Comparison of ENCODE assay signal across 29 mouse cellular contexts in the genomic region with DNA sequence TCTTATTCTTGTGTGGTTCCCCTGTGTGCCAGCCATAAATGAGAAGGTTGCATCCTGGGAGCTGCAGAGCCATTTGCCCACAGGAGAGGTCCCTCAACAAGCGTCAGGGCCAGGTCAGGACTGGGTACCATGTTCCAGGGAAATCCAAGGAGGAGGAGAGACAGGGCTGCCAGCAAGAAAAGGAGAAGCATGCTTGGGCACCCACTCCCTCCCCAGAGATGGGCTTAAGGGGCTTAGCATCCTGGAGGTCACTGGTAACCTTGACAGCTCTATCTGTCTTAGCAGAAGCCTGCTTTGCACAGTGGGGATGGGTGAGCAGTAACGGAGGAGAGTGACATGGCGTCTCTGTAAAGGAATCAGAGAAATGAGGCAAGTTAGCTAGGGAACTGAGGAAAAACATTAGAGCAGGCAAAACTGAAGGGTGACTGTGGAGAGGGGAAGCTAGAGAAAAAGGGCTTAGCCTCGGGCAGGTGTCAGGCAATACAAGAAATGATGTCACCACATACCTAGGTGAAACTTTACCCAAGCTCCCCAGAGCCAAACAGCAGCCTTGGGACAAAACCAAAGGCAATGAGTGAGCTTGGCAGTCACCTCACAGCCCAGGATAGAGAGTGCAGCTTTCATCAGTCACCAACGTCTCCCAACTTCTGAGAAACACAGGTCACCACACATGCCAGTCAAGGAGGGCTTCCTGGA. TPM values are rescaled to one million over a fixed set of nuclear protein-coding genes. Genes with fewer than 3 reads are reported as not detected.
DNase-seq lines count a peak whose midpoint lies in the region; ATAC-seq and TF ChIP-seq lines count a peak whose summit lies in the region.
"Had no signal": no experiment of that assay in that cellular context is flagged by ENCODE, and none has a peak within 500 bp of the region (broad histone marks: within the 10 kb centered on the region; RNA-seq: fewer than 3 reads in every experiment).

No protein-coding gene starts in this region.

- H3K9ac ChIP-seq in intestine, embryonic 16.5 days (ENCODE audit: low read depth, low read length): no peak overlapping the region
- H3K9ac ChIP-seq: embryonic facial prominence, embryonic 12.5 days; heart, embryonic 15.5 days; limb, embryonic 12.5 days; liver, embryonic 13.5 days; midbrain, embryonic 13.5 days; neural tube, embryonic 13.5 days had no signal

- no peak for TF ChIP-seq CTCF in small intestine, adult 2 months (IDR thresholded peaks at IDR 0.05; ENCODE audit: extremely low read depth, insufficient read length, insufficient replicate concordance, low read depth, low read length)

- no peaks in the 10 kb centered on the region for H3K4me1 ChIP-seq in embryonic facial prominence, embryonic 10.5 days
- peaks cover 5% of the 10 kb centered on the region; the same call in 1 of the 2 replicates for H3K4me1 ChIP-seq in intestine, embryonic 16.5 days (ENCODE audit: control insufficient read depth, insufficient read depth, low read length)
- peaks cover 11% of the 10 kb centered on the region; the same call in 1 of the 2 replicates for H3K4me1 ChIP-seq in small intestine, adult 2 months (ENCODE audit: control insufficient read depth, insufficient read depth, insufficient read length, low read length)
- H3K4me1 ChIP-seq: embryonic facial prominence, embryonic 12.5 days; heart, embryonic 10.5 days; heart, embryonic 15.5 days; limb, embryonic 12.5 days; liver, embryonic 13.5 days; midbrain, embryonic 13.5 days; neural tube, embryonic 13.5 days had no signal

- no peak for TF ChIP-seq POLR2A in small intestine, adult 2 months (IDR thresholded peaks at IDR 0.05; ENCODE audit: low read depth, low read length)

- H3K36me3 ChIP-seq in embryonic facial prominence, embryonic 10.5 days (replicated peaks): no peaks in the 10 kb centered on the region
- no peaks in the 10 kb centered on the region for H3K36me3 ChIP-seq in intestine, embryonic 16.5 days (ENCODE audit: control insufficient read depth, insufficient read depth, low read length)
- H3K36me3 ChIP-seq in small intestine, adult 2 months (ENCODE audit: control insufficient read depth, insufficient read depth, low read length): no peaks in the 10 kb centered on the region
- H3K36me3 ChIP-seq: embryonic facial prominence, embryonic 12.5 days; forebrain, embryonic 10.5 days; heart, embryonic 10.5 days; heart, embryonic 15.5 days; limb, embryonic 12.5 days; liver, embryonic 13.5 days; midbrain, embryonic 13.5 days; neural tube, embryonic 13.5 days had no signal

- H3K4me2 ChIP-seq in intestine, embryonic 16.5 days (ENCODE audit: low read depth, low read length): no peak overlapping the region
- H3K4me2 ChIP-seq: embryonic facial prominence, embryonic 12.5 days; heart, embryonic 15.5 days; limb, embryonic 12.5 days; liver, embryonic 13.5 days; midbrain, embryonic 13.5 days; neural tube, embryonic 13.5 days had no signal

- 63% methylated on average over 5 of the region's 5 CpGs for WGBS in embryonic facial prominence, embryonic 10.5 days
- WGBS in intestine, embryonic 16.5 days: 47% methylated on average over 5 of the region's 5 CpGs
- WGBS in small intestine, adult 2 months: 56% methylated on average over 5 of the region's 5 CpGs

- H3K27ac ChIP-seq in embryonic facial prominence, embryonic 10.5 days (replicated peaks): no peak overlapping the region
- H3K27ac ChIP-seq in intestine, embryonic 16.5 days (ENCODE audit: low read length): no peak overlapping the region
- H3K27ac ChIP-seq in small intestine, adult 2 months (ENCODE audit: insufficient read depth, low read depth, low read length): peak overlapping the region; percentile 35; the same call in 1 of the 2 replicates
- H3K27ac ChIP-seq: embryonic facial prominence, embryonic 12.5 days; forebrain, embryonic 10.5 days; heart, embryonic 10.5 days; heart, embryonic 15.5 days; limb, embryonic 12.5 days; liver, embryonic 13.5 days; macrophage; midbrain, embryonic 13.5 days; neural tube, embryonic 13.5 days had no signal

- peak; percentile 11 for ATAC-seq in intestine, embryonic 16.5 days
- ATAC-seq: CD4-positive, CD25-positive, alpha-beta regulatory T cell, adult 4 months; forebrain, embryonic 16.5 days; hindbrain, embryonic 16.5 days; midbrain, embryonic 13.5 days had no signal

- H3K4me3 ChIP-seq in embryonic facial prominence, embryonic 10.5 days: no peak overlapping the region
- H3K4me3 ChIP-seq in intestine, embryonic 16.5 days (ENCODE audit: low read length): no peak overlapping the region
- no peak overlapping the region for H3K4me3 ChIP-seq in small intestine, adult 2 months (ENCODE audit: low read depth, low read length)
- H3K4me3 ChIP-seq: embryonic facial prominence, embryonic 12.5 days; forebrain, embryonic 10.5 days; heart, embryonic 10.5 days; heart, embryonic 15.5 days; limb, embryonic 12.5 days; liver, embryonic 13.5 days; midbrain, embryonic 13.5 days; neural tube, embryonic 13.5 days had no signal

- peaks cover 15% of the 10 kb centered on the region for H3K27me3 ChIP-seq in embryonic facial prominence, embryonic 10.5 days (replicated peaks; ENCODE audit: low read depth, poor library complexity, severe bottlenecking)
- no peaks in the 10 kb centered on the region for H3K27me3 ChIP-seq in intestine, embryonic 16.5 days (replicated peaks; ENCODE audit: control insufficient read depth, insufficient read depth, low read length)
- H3K27me3 ChIP-seq in small intestine, adult 2 months (ENCODE audit: control insufficient read depth, insufficient read depth, low read length): no peaks in the 10 kb centered on the region
- H3K27me3 ChIP-seq: embryonic facial prominence, embryonic 12.5 days; heart, embryonic 15.5 days; midbrain, embryonic 13.5 days; neural tube, embryonic 13.5 days had no signal

- H3K9me3 ChIP-seq in embryonic facial prominence, embryonic 10.5 days: 0 out of 2 replicates have a peak, but pooled peaks cover 5% of the 10 kb centered on the region
- no peaks in the 10 kb centered on the region; the same call in 1 of the 2 replicates for H3K9me3 ChIP-seq in intestine, embryonic 16.5 days (ENCODE audit: control insufficient read depth, low read length)
- H3K9me3 ChIP-seq: embryonic facial prominence, embryonic 12.5 days; heart, embryonic 15.5 days; liver, embryonic 13.5 days; midbrain, embryonic 13.5 days; neural tube, embryonic 13.5 days had no signal

- DNase-seq in heart, adult 11 months: peak; percentile 73
- DNase-seq in heart, adult 8-10 months (ENCODE audit: low spot score): no peak
- peak; percentile 3 for DNase-seq in embryonic facial prominence, embryonic 10.5 days (ENCODE audit: low spot score)
- no peak for DNase-seq in layer of hippocampus, adult 8-10 months (ENCODE audit: low spot score in 2 of 2)
- no peak for DNase-seq in frontal cortex, postnatal 25 days (ENCODE audit: low spot score in 2 of 2)
- DNase-seq: adrenal gland, postnatal 14 days; cerebellum, adult 11 months; cerebellum, adult 9-10 months; cerebellum, postnatal 36 days; kidney, postnatal 14 days; liver, embryonic 13.5 days; lung, adult 2 months; lung, postnatal 10 days; right cerebral cortex, adult 18-20 months; right cerebral cortex, postnatal 4 days; thymus, postnatal 14 days had no signal

RNA-seq across cellular contexts. Expression of a gene that starts 19.0 kb away (rescaled TPM):
- total RNA-seq in heart, adult 8-10 months (2022): 10 to 100 TPM; 63.9 to 69.4 (median 67.0) TPM
- polyA plus RNA-seq in embryonic facial prominence, embryonic 10.5 days (2016; fragmentation: Nextera tagmentation; extraction: Ambion mirVana): 8.6 and 9.9 TPM in 2 replicates
- polyA plus RNA-seq in intestine, embryonic 16.5 days (2015; fragmentation: Nextera tagmentation; extraction: Ambion mirVana): 2.4 and 2.5 TPM in 2 replicates
- polyA plus RNA-seq in small intestine, adult 2 months (2012; rRNA removed): 10.7 and 23.7 TPM in 2 replicates
- total RNA-seq in layer of hippocampus, adult 8-10 months (2022): 10 to 100 TPM; 83.3 to 97.9 (median 92.6) TPM

RNA-seq across cellular contexts. Expression of a gene that starts 29.4 kb away (rescaled TPM):
- 10 to 100 TPM; 13.0 to 21.5 (median 16.1) TPM for total RNA-seq in heart, adult 8-10 months (2022)
- 3.2 and 3.7 TPM in 2 replicates for polyA plus RNA-seq in embryonic facial prominence, embryonic 10.5 days (2016; fragmentation: Nextera tagmentation; extraction: Ambion mirVana)
- polyA plus RNA-seq in intestine, embryonic 16.5 days (2015; fragmentation: Nextera tagmentation; extraction: Ambion mirVana): 1.8 and 2.5 TPM in 2 replicates
- 8.2 and 14.4 TPM in 2 replicates for polyA plus RNA-seq in small intestine, adult 2 months (2012; rRNA removed)
- 10 to 100 TPM; 22.0 to 23.5 (median 22.3) TPM for total RNA-seq in layer of hippocampus, adult 8-10 months (2022)

RNA-seq across cellular contexts. Expression of a gene that starts 36.4 kb away (rescaled TPM):
- 100 to 1,000 TPM; 140 to 162 (median 155) TPM for total RNA-seq in heart, adult 8-10 months (2022)
- 909 and 921 TPM in 2 replicates for polyA plus RNA-seq in embryonic facial prominence, embryonic 10.5 days (2016; fragmentation: Nextera tagmentation; extraction: Ambion mirVana)
- 515 and 554 TPM in 2 replicates for polyA plus RNA-seq in intestine, embryonic 16.5 days (2015; fragmentation: Nextera tagmentation; extraction: Ambion mirVana)
- polyA plus RNA-seq in small intestine, adult 2 months (2012; rRNA removed): 102 and 152 TPM in 2 replicates
- 100 to 1,000 TPM; 152 to 188 (median 166) TPM for total RNA-seq in layer of hippocampus, adult 8-10 months (2022)

RNA-seq across cellular contexts. Expression of a gene that starts 36.5 kb away (rescaled TPM):
- 1 to 10 TPM; 1.6 to 3.1 (median 2.4) TPM for total RNA-seq in heart, adult 8-10 months (2022)
- polyA plus RNA-seq in embryonic facial prominence, embryonic 10.5 days (2016; fragmentation: Nextera tagmentation; extraction: Ambion mirVana): 8.3 and 8.6 TPM in 2 replicates
- polyA plus RNA-seq in intestine, embryonic 16.5 days (2015; fragmentation: Nextera tagmentation; extraction: Ambion mirVana): 3.4 and 3.7 TPM in 2 replicates
- polyA plus RNA-seq in small intestine, adult 2 months (2012; rRNA removed): 4.0 and 7.7 TPM in 2 replicates
- 10 to 100 TPM; 41.2 to 46.5 (median 43.2) TPM for total RNA-seq in layer of hippocampus, adult 8-10 months (2022)

Comparison
In these comparisons a context has a peak if more than half of its experiments do, and no peak if none do; other contexts are left out.
1. DNase-seq: peak in heart, adult 11 months (single experiment) and embryonic facial prominence, embryonic 10.5 days (single experiment); none in heart, adult 8-10 months (single experiment), layer of hippocampus, adult 8-10 months (0 of 2) and frontal cortex, postnatal 25 days (0 of 2).